Comparison of ENCODE assay signal across 14 mouse cellular contexts in genomic region chr2:173151352-173151751, GRCm38 (mm10). TPM values are rescaled to one million over a fixed set of nuclear protein-coding genes. Genes with fewer than 3 reads are reported as not detected.
"Had no signal": no experiment of that assay in that cellular context is flagged by ENCODE, and none has a peak within 500 bp of the region (broad histone marks: within the 10 kb centered on the region; RNA-seq: fewer than 3 reads in every experiment).

No protein-coding gene starts in this region.

- H3K27me3 ChIP-seq: neural tube, embryonic 15.5 days had no signal

- H3K4me2 ChIP-seq: limb, embryonic 12.5 days; liver, embryonic 11.5 days; neural tube, embryonic 15.5 days had no signal

- H3K27ac ChIP-seq: limb, embryonic 12.5 days; neural tube, embryonic 15.5 days had no signal

- H3K9me3 ChIP-seq: limb, embryonic 12.5 days; neural tube, embryonic 15.5 days had no signal

- H3K4me1 ChIP-seq: limb, embryonic 12.5 days; neural tube, embryonic 15.5 days had no signal

- H3K4me3 ChIP-seq: limb, embryonic 12.5 days; myocyte; neural tube, embryonic 15.5 days had no signal

- DNase-seq: kidney, adult 11 months; kidney, adult 9 months; kidney, postnatal 36 days; midbrain, embryonic 14.5 days; right cerebral cortex, adult 18-20 months; right cerebral cortex, postnatal 25 days; thymus, postnatal 36 days had no signal

- H3K36me3 ChIP-seq: limb, embryonic 12.5 days; neural tube, embryonic 15.5 days had no signal

- H3K9ac ChIP-seq: limb, embryonic 12.5 days; neural tube, embryonic 15.5 days had no signal

RNA-seq across cellular contexts. Expression of gene Pck1, which starts 1.5 kb away (rescaled TPM):
- polyA plus RNA-seq: lung, embryonic 16.5 days; midbrain, embryonic 14.5 days; myocyte; neural tube, embryonic 11.5 days; neural tube, embryonic 15.5 days had no signal

RNA-seq across cellular contexts. Expression of gene Ctcfl, which starts 32.0 kb away (rescaled TPM):
- polyA plus RNA-seq: kidney, postnatal 0 days; midbrain, embryonic 14.5 days; myocyte; neural tube, embryonic 11.5 days had no signal
